Mouse (Mus musculus) T-helper 1 cell (primary cell): ENCODE data around the gene Sdccag8.

ENCODE experiments used
- in situ Hi-C: fragments of 300-600 bp; cut with MboI, MseI; formaldehyde crosslinking; loops from one replicate; pipeline ENCODE4 v1.15.1; 2025; ENCODE audit warnings: high pct_unique_total_duplicates

The Sdccag8 gene

GRCm38 (mm10) chr1:176873463-176873862, 59.0 kb downstream of the Sdccag8 start:
- in situ Hi-C loops = loop anchor here (25.0 kb wide), 1 partner anchor 936 kb away; no protein-coding TSS in a partner anchor

DNA sequence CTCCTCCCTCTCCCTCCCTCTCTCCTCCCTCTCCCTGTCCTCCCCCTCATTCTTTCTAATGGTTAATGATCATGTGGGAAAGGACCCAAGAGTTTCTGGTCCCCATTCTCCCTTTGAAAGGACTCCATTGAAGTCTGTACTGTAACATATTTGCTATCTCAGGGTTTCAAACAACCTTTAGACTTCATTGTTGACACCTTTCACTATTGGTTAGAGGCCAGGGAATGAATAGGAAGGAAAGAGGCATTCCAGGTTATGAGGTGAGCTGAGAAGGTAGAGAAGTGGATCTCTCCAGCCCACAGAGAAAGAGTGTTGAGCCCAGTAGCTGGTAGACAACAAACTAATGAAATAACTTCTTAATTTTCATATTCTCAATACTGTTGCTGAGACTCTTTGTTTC, 59.7 kb downstream of the Sdccag8 start:
- in situ Hi-C loops = loop anchor here (25.0 kb wide), 1 partner anchor 937 kb away; no protein-coding TSS in a partner anchor

GRCm38 (mm10) chr1:176877756-176878155, 63.3 kb downstream of the Sdccag8 start:
- in situ Hi-C loops = no loop called here

DNA sequence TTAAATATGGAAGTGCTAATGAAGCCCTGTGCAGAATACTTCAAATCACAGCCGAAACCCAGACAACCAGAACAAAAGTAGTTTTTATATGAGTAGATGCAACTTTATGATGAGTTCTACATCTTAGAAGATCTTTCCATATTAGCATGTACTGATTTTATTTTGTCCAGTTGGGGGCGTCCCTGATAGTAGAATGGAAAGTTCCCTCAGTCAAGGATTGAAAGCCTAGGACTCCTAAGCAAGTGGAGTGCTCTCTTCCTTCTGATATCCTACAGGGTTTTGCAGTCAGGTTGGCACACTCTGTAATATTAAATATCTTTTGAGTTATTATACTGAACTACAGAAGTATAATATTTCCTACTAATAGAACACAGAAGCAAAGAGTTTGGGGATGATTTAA, 64.5 kb downstream of the Sdccag8 start:
- in situ Hi-C loops = no loop called here

GRCm38 (mm10) chr1:176879614-176880013, 65.2 kb downstream of the Sdccag8 start:
- in situ Hi-C loops = loop anchor here (5.0 to 10.0 kb wide), 2 partner anchors 298 to 825 kb away; no protein-coding TSS in a partner anchor

DNA sequence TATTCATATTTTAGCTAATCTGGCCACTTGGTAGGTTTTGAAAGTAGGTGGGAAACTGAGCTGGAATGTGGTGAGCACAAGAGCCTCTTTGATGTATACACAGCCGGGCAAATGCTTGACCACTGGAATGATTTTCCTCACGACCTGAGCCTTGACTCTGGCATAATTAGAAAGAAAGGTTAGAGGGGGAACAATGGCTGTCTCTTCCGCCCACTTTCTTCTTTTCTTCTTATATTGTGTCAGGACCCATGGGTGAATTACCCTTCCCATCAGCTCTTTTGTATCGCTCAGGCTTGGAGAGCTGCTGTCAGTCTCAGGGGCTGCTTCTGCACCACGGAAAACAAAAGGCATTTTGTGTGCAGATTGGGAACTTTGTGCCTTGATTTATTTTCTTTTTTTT, 65.6 kb downstream of the Sdccag8 start:
- in situ Hi-C loops = loop anchor here (5.0 to 10.0 kb wide), 2 partner anchors 297 to 825 kb away; no protein-coding TSS in a partner anchor

DNA sequence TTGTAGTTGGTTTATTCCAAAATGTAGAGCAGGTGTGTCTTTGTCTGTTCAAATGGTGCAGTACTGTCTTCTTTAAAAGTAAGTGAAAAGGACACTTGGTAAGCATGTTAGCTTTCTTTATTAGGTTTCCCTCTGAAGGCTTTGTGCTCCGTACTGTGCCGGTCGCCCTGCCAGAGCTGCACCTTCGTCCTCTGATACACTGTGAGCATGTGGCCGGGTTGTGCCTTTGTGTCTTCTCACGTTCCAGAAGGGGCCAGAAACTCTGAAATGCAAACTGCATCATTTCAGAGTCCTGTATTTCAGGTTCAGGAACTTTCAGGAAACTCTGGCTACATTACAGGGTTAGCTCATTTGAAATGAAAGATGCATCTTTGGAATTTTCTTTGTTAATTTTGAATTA, 66.5 kb downstream of the Sdccag8 start:
- in situ Hi-C loops = loop anchor here (5.0 to 10.0 kb wide), 2 partner anchors 296 to 824 kb away; no protein-coding TSS in a partner anchor

- in situ Hi-C loops = loop anchor here (10.0 kb wide), 1 partner anchor 819 kb away; no protein-coding TSS in a partner anchor
Measured at GRCm38 (mm10) chr1:176885207-176885933, 70.9 kb downstream of the Sdccag8 start.

- in situ Hi-C loops = loop anchor here (10.0 kb wide), 1 partner anchor 819 kb away; no protein-coding TSS in a partner anchor
Measured at GRCm38 (mm10) chr1:176886002-176886401, 71.5 kb downstream of the Sdccag8 start.

- in situ Hi-C loops = no loop called here
Measured at GRCm38 (mm10) chr1:176903741-176904140, 89.3 kb downstream of the Sdccag8 start.

DNA sequence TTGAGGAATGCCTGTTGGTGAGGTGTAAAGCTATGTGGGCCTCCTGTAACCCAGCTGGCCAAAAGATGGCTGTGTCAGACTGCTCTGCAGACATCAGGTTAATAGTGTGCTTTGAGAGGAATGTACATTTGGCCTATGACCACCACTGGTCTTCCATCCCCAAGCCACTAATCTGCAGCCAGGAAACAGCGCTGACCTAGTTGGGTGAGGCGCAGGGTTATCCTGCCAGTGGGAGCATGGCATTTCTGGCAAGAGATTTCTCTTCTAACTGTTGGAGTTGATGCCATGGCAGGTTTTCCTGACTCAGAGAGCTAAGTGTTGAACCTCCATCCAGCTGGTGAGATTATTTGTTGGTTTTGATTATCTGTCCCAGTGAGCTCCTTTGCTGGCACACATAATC, 101.5 kb downstream of the Sdccag8 start:
- in situ Hi-C loops = no loop called here

GRCm38 (mm10) chr1:176919486-176919885, 105.0 kb downstream of the Sdccag8 start:
- in situ Hi-C loops = no loop called here

- in situ Hi-C loops = loop anchor here (10.0 kb wide), 1 partner anchor 132 kb away; no protein-coding TSS in a partner anchor
Measured at GRCm38 (mm10) chr1:176922842-176923241, 108.4 kb downstream of the Sdccag8 start.

DNA sequence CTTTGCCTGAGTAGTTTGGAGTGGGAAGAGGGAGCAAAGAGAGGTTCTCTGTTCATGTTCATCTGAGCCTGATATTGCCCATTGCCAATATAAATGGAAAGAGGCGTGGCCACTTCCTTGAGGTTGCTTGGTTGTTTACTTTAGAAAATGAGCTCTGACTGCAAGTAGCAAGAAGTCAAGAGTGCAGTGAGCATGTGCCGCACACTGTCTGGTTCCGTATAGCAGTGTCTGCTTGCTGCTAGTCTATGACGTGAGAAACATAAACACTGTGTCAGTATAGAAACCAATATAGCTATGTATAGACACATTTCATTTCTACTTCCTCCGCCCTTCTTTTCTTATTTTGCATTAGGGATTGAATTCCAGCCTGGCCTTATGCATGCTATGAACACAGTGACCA, 111.5 kb downstream of the Sdccag8 start:
- in situ Hi-C loops = loop anchor here (10.0 kb wide), 1 partner anchor 129 kb away; no protein-coding TSS in a partner anchor

GRCm38 (mm10) chr1:176927312-176927711, 112.9 kb downstream of the Sdccag8 start:
- in situ Hi-C loops = loop anchor here (10.0 kb wide), 1 partner anchor 127 kb away; no protein-coding TSS in a partner anchor

DNA sequence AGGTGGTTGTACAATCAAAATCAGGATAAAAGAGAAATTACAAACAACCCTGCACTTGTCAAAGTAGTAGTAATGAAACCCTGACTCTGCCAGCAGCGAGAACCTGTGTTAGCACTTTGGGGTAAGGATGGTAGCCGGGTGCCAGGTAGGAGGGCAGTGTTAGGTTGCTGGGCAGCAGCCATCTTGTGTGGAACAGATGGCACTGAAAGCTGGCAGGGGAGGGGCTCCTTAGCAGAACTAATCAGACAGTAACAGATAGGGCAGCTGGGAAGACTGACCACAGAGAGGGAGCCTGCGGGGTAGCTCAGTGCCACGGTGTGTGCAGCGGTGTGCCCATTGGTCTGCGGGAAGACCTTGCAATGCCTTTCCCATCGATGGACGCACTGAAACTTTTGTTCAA, 115.2 kb downstream of the Sdccag8 start:
- in situ Hi-C loops = loop anchor here (10.0 kb wide), 1 partner anchor 125 kb away; no protein-coding TSS in a partner anchor

DNA sequence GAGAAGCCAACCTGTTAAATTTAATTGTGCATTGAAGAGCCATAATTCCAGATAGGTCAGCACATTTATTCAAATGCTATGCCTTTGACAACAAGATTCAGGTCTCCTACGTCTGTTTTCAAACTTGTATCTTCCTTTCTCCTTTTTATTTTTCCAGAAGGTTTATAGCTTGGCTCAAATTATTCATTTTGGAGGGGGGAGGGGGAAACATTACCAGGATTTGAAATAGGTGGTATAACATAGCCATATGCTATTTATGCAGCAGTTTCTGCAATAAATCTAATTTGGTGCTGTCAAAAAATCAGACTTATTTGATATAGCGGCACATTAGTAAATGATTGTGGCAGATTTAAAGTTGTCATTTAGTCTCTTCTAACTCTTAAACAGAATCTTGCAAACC, 116.1 kb downstream of the Sdccag8 start:
- in situ Hi-C loops = no loop called here

DNA sequence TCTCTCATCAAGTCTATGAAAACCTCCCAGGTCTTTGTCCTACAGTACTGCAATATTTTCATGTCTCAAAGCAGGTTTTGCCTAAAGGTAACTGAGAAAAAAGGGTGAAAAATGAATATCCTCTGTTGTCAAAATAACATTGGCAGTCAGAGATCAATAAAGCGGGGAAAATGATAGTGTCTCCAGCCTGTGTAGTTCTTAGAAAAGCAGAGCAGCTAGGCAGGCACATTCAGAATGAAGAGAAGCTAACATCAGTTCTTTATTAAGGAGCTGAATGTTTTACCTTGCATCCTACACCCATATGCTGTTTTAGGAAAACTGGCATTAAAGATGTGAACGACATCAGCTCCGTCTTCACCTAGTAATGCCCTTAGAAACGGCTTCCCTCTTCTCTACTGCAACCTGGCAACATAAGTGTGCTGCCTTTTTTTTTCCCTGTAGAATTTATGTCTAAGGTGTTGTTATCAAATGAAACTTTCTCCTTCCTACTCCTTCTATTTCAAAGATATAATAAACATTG, 116.6 kb downstream of the Sdccag8 start:
- in situ Hi-C loops = no loop called here

DNA sequence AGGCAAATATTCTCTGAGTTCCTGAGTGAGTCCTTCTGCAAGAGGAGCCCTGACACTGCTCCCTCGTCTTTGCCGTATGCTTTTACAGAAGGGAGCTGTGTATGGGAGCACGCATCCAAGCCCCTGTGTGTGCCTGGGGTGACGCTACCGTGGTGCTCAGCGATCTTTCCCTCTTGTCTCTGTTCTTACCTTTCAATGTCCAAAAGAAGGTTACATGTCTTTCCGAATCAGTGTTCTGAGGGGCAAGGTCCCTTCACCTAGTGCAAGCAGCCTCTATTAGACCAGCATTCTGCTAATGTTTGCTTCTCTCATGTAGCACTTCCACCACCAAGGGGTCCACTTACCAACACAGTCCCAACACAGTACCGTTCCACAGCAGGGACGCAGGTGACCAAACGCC, 117.1 kb downstream of the Sdccag8 start:
- in situ Hi-C loops = no loop called here

DNA sequence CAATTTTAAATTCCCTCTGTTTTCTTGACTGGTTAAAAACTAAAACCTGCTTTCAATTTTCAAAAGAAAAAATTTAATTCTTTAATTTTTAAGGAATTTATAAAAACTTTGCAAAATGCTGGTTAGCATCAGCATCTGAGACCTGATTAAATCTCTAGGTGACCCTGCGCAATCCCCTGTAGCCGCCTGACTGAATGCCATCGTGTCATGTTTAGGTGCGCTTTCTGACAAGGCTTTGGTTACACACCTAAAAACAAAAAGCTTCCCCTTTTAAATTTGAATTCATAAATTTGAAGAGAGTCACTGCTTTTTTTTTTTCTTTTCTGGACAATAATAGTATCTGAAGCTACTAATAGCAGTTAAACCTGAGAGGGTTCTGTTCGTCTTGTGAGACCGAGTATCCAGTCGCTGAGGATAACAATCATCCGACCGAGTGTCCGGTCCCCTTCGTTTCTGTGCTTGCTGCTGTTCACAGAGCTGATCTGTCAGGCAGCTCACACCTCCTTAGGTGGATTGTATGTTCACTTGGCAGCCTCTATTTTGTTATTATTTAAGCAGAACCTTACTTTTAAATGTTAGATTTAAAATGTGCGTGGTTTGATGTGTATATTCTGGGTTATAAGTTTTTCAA, 118.0 kb downstream of the Sdccag8 start:
- in situ Hi-C loops = no loop called here

DNA sequence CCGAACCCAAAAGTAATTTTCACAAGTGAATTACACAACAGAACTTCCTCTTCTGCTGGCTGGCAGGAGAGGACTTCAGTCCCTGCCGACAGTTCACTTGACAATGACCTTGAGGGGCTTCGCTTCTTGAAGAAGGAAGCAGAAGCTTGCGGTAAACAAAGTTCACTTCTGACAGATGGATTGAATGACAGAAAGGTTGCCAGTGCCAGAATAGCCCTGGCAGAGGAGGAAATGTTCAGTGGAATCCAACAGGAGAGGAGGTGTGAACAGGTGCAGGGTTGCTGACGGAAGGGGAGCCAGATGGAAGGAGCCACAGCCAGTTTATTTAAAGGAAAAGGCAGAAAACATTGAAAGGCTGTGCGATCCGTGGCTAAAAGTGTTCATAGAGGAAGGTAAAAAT, 118.9 kb downstream of the Sdccag8 start:
- in situ Hi-C loops = no loop called here

- in situ Hi-C loops = no loop called here
Measured at GRCm38 (mm10) chr1:176934043-176934762, 119.7 kb downstream of the Sdccag8 start.
